Mouse (Mus musculus) liver, embryonic 16.5 days (tissue): ENCODE measurements at regions not wholly inside any gene's neighbourhood (a gene's known extent, or its start where the extent isn't known, plus 50 kb on each side); places are given as distances from the start of the nearest gene placed in this dataset.
"Not testable (repeated sequence)": the region's sequence is repeated elsewhere in the genome, so short reads cannot be mapped to it uniquely, and the experiment has no call there.

Source experiments
- ATAC-seq: fragments of 200-750 bp; cut with Nextera tagmentation; 2 replicates; pipeline ENCODE4 v1.8.0; 2017; ENCODE audit warnings: low read depth, mild to moderate bottlenecking, moderate number of reproducible peaks, moderate library complexity
- H3K27ac ChIP-seq: fragments of 300-500 bp; sonication (generic); 2 replicates; pipeline ENCODE4 v1.5.1; 2014; ENCODE audit warnings: mild to moderate bottlenecking, low read length
- H3K27me3 ChIP-seq: fragments of 300-500 bp; sonication (generic); 2 replicates; pipeline ENCODE4 v1.6.1; 2014; ENCODE audit warnings: low read depth, low read length, mixed read lengths; ENCODE audit not compliant: control insufficient read depth, insufficient read depth
- H3K36me3 ChIP-seq: fragments of 300-500 bp; sonication (generic); 2 replicates; pipeline ENCODE4 v1.6.1; 2014; ENCODE audit warnings: mild to moderate bottlenecking; ENCODE audit not compliant: control insufficient read depth, insufficient read depth
- H3K4me1 ChIP-seq: fragments of 300-500 bp; sonication (generic); 2 replicates; pipeline ENCODE4 v1.6.1; 2014; ENCODE audit warnings: low read depth, low read length, mixed read lengths; ENCODE audit not compliant: control insufficient read depth
- H3K4me2 ChIP-seq: fragments of 300-500 bp; sonication (generic); 2 replicates; pipeline ENCODE4 v1.6.1; 2014; ENCODE audit warnings: low read depth, low read length, mixed read lengths
- H3K4me3 ChIP-seq: fragments of 300-500 bp; sonication (generic); 2 replicates; pipeline ENCODE4 v1.5.1; 2014; ENCODE audit warnings: low read depth, mild to moderate bottlenecking, low read length
- H3K9ac ChIP-seq: fragments of 300-500 bp; sonication (generic); 2 replicates; pipeline ENCODE4 v1.6.1; 2014; ENCODE audit warnings: low read depth, low read length
- H3K9me3 ChIP-seq: fragments of 300-500 bp; sonication (generic); replicated peaks from 2 replicates; pipeline ENCODE4 v1.6.1; 2016; ENCODE audit warnings: low read length; ENCODE audit not compliant: control insufficient read depth
- WGBS: fragments of 180-500 bp; shearing (Covaris S2); extraction: QIAGEN DNeasy Blood & Tissue Kit; methylation state at CpG from one replicate; pipeline ENCODE4 v1.1.7; 2014; ENCODE audit not compliant: insufficient replicate concordance; 5-methylcytosine and 5-hydroxymethylcytosine counted together

DNA sequence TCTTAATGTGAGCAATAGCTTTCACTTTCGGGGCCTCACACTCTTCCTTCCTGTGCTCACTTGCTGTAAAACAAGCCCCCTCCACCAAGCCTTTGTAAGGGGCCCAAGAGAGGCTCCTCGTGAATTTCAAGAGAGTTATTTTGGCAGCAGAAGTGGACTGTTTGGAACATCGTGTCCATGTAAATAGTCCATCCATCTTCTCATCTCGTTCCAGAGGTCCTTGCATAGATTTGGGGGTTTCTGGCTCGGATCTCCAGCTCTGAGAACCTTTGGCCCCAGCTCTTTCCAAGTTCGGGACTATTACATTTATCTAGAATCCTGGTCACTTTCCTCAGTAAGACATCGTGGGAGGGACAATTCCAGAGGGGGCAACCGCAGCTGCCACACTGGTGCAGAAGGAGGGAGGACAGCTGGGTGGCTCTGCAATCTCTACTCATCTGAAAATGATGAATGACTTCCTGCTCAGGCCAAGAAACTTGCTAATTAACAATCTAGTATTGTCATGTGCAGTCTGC is 152.3 kb upstream of the Zfp637 start:
- no peak overlapping the region for H3K4me2 ChIP-seq
- no peak overlapping the region for H3K27ac ChIP-seq
- no peak for ATAC-seq
- 35% methylated on average over 8 of the region's 8 CpGs for WGBS
- no peaks in the 10 kb centered on the region for H3K9me3 ChIP-seq
- no peaks in the 10 kb centered on the region for H3K4me1 ChIP-seq
- H3K27me3 ChIP-seq = no peaks in the 10 kb centered on the region
- H3K36me3 ChIP-seq = no peaks in the 10 kb centered on the region
- no peak overlapping the region for H3K9ac ChIP-seq
- no peak overlapping the region for H3K4me3 ChIP-seq

DNA sequence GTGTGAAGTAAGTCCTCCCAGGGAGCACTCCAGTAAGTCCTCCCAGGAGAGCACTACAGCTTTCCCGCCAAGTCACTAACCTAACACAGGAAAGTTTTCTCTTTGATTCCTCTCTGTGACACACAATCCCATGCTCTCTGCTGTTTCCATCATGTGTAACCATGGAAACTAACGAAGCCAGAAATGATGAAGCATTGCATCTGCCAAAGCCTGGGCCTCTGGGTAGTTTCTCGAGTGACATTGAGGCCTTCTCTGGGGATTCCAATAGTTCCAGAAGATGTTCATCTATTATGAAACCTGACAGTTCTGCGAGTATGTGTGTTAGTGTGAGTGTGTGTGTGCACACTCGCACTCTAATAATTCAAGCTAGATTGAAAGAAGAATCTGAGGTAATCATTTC is 140.7 kb upstream of the Zfp637 start:
- H3K4me3 ChIP-seq = no peak overlapping the region
- H3K4me1 ChIP-seq = no peaks in the 10 kb centered on the region
- no peak overlapping the region for H3K4me2 ChIP-seq
- no peak for ATAC-seq
- no peaks in the 10 kb centered on the region for H3K36me3 ChIP-seq
- H3K9ac ChIP-seq = no peak overlapping the region
- WGBS = 61% methylated on average over 5 of the region's 5 CpGs
- no peak overlapping the region for H3K27ac ChIP-seq
- H3K9me3 ChIP-seq = no peaks in the 10 kb centered on the region
- H3K27me3 ChIP-seq = no peaks in the 10 kb centered on the region

DNA sequence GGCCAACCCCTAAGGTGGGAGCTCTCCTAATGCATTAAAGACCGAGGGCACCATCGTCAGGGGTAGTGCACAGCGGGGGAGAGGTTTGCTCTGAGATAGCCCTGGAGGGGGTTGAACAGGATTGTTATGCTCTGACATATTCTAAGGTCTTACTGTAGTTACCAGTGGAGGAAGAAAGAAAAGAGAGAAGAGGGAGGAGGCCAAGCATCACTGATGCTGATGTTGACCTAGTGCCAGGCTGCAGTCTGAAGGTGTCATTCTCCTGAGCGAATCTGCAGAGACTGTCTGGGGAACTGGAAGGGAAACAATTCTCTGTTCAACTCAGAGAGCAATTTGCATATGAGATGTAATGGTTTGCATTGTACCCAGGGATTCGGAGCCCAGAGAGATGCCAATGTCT is 139.4 kb upstream of the Zfp637 start:
- ATAC-seq = no peak
- Histone ChIP-seq H3K9me3 (no peaks in the 10 kb centered on the region), H3K27ac (no peak overlapping the region), H3K9ac (no peak overlapping the region), H3K4me3 (no peak overlapping the region), H3K4me1 (no peaks in the 10 kb centered on the region), H3K27me3 (no peaks in the 10 kb centered on the region), H3K36me3 (no peaks in the 10 kb centered on the region), H3K4me2 (no peak overlapping the region)
- WGBS = 78% methylated on average over 5 of the region's 5 CpGs

DNA sequence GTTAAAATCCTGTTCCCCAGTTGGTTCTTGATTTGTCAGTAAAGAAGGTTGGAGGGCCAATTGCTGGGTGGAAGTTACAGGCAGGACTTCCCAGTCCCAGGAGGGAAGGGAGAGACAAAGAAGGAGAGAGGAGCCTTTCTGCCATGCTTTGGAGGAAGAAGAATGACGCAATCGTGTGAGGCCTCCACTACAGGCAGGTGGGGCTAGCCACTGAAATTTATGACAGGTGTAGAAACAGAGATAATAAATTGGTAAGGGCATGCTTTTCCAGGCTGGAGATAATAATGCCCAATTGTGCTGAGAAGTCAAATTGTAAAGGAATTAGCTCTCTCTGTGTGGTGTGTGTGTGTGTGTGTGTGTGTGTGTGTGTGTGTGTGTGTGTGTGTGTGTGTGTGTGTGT is 135.0 kb upstream of the Zfp637 start:
- H3K27me3 ChIP-seq = no peaks in the 10 kb centered on the region
- no peak overlapping the region for H3K9ac ChIP-seq
- H3K4me2 ChIP-seq = no peak overlapping the region
- H3K36me3 ChIP-seq = no peaks in the 10 kb centered on the region
- H3K9me3 ChIP-seq = no peaks in the 10 kb centered on the region
- WGBS = 63% methylated on average over 2 of the region's 2 CpGs
- H3K27ac ChIP-seq = no peak overlapping the region
- no peaks in the 10 kb centered on the region for H3K4me1 ChIP-seq
- no peak overlapping the region for H3K4me3 ChIP-seq
- no peak for ATAC-seq

DNA sequence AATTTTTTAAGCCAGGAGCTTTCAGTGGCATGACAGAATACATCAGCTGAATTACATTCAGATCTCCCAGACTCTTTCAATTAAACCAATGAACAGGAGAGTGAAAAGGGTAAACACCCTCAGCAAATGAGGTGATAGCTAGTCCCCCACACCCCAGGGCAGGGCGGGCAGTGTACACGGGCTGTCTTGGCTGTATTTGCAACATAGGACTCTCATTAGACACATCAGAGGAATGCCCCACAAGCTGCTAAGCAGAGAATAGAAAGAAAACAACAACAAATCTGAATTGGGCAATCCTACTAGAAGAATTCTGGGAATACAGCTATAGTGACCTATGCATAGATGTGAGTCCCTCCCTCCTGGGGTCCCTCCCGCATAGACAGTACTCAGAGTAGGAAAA is 131.8 kb upstream of the Zfp637 start:
- no peaks in the 10 kb centered on the region for H3K9me3 ChIP-seq
- H3K36me3 ChIP-seq = no peaks in the 10 kb centered on the region
- no peak for ATAC-seq
- H3K4me3 ChIP-seq = no peak overlapping the region
- H3K9ac ChIP-seq = no peak overlapping the region
- no peak overlapping the region for H3K27ac ChIP-seq
- H3K4me2 ChIP-seq = no peak overlapping the region
- no peaks in the 10 kb centered on the region for H3K27me3 ChIP-seq
- 57% methylated on average over 3 of the region's 3 CpGs for WGBS
- H3K4me1 ChIP-seq = no peaks in the 10 kb centered on the region

DNA sequence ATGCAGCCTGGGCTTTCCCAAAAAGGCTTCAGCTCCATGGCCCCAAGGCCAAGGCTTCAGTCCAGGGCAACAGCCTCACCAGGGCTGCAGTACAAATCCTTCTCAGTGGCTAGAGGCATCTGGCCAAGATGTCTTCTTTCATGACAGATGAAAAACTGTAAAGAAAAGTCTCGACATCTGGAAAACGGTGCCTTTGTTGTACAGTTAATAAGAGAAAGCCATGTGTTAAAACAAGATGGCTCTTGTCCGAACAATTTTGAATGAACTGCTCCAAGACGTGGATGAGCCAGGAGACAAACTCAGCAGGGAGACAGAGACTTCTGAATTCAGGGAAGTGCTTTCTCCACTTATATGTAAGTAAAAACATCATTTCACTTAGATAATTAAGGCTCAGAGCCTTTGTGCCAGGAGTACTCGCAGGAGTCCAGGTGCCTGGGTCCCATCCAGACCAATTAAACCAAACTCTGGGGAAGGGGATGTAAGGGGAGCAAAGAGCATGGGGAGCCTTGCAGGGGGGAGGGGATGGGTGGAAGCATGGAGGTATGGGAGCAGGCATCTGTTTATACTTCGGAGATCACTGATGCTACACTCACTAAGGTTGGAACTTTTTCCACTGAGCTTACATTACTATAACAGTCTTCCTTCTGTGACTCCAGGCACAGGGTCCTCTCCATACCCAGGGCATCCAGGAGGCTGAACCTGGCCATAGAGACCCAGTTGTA is 125.8 kb upstream of the Zfp637 start:
- Histone ChIP-seq H3K9ac (no peak overlapping the region), H3K4me2 (no peak overlapping the region), H3K27me3 (no peaks in the 10 kb centered on the region), H3K27ac (no peak overlapping the region), H3K9me3 (no peaks in the 10 kb centered on the region), H3K36me3 (no peaks in the 10 kb centered on the region), H3K4me3 (no peak overlapping the region), H3K4me1 (no peaks in the 10 kb centered on the region)
- 67% methylated on average over 6 of the region's 6 CpGs for WGBS
- no peak for ATAC-seq

DNA sequence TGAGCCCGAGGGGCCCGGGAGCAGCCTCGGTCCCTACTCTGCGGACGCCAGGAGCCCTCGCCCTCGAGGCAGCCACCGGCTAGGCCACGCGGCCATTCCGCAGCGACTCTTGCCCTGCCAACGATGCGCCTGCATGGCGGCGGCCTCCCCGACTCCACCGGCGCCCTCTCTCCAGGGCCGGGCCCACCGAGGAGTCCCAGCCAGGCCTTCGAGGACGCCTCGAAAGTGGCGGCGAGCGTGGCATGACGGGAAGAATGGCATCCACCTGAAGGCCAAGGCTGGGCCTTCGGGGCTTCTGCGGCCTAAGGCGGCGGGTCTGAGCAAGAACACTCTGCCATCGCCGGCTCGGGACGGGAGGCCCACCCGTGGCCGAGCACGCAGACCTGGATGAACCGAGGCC is 124.6 kb upstream of the Zfp637 start:
- H3K36me3 ChIP-seq, H3K27me3 ChIP-seq, H3K9me3 ChIP-seq, H3K9ac ChIP-seq, H3K4me3 ChIP-seq, H3K4me2 ChIP-seq, ATAC-seq, H3K4me1 ChIP-seq, H3K27ac ChIP-seq: not testable (repeated sequence)
- WGBS = 85% methylated on average over 6 of the region's 40 CpGs

DNA sequence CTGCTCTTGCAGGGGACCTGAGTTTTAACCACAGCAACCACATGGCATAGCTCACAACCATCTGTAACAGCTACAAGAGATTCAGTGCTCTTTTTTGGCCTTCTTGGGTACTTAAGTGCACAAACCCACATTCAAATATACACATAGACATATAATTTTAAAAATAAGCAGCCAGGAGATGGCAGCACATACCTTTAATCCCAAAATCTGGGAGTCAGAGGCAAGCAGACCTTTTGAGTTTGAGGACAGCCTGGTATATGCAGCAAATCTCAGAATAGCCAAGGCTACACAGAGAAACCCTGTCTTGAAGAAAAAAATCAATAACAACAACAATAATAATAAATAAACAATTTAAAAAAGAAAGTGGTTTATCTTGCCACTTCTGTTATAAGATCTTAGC is 88.6 kb upstream of the Zfp637 start:
- H3K9me3 ChIP-seq, H3K4me3 ChIP-seq, H3K27ac ChIP-seq, H3K4me1 ChIP-seq, H3K36me3 ChIP-seq, H3K27me3 ChIP-seq, ATAC-seq, H3K9ac ChIP-seq, H3K4me2 ChIP-seq: not testable (repeated sequence)

DNA sequence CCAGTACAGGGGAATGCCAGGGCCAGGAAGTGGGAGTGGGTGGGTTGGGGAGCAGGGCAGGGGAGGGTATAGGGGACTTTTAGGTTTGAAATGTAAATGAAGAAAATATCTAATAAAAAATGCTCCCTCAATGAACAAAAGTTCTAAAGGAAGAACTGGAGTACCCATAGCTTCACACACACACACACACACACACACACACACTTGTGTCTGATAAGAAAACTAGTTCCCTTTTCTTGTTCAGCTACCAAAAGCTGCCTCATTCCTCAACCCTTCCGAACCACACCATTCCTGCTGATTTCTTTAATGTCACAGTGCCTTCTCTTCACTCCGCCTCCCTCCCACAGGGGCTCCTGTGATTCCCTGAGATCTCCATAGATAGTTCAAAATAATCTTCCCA is 85.3 kb upstream of the Zfp637 start:
- not testable (repeated sequence) for ATAC-seq
- 48% methylated on average over 2 of the region's 2 CpGs for WGBS

More for the DNA sequence above, 85.3 kb upstream of the Zfp637 start:
- not testable (repeated sequence) for H3K4me1 ChIP-seq, H3K36me3 ChIP-seq, H3K4me2 ChIP-seq, H3K9me3 ChIP-seq, H3K27me3 ChIP-seq, H3K27ac ChIP-seq, H3K4me3 ChIP-seq, H3K9ac ChIP-seq
